In genomic region chr6:117169910-117170747, GRCm38 (mm10) we compare ENCODE assay signal across 8 mouse cellular contexts. TPM values are rescaled to one million over a fixed set of nuclear protein-coding genes. Genes with fewer than 3 reads are reported as not detected.
DNase-seq lines count a peak whose midpoint lies in the region; ATAC-seq and TF ChIP-seq lines count a peak whose summit lies in the region.

No protein-coding gene starts in this region.

- peak overlapping the region; percentile 56 for H3K4me3 ChIP-seq in left cerebral cortex, adult 2 months
- H3K4me3 ChIP-seq in forebrain, embryonic 12.5 days (replicated peaks) = peak overlapping the region; percentile 53
- peak overlapping the region; percentile 79 for H3K4me3 ChIP-seq in limb, embryonic 10.5 days
- peak overlapping the region; percentile 46 for H3K4me3 ChIP-seq in neural tube, embryonic 14.5 days (ENCODE audit: low read depth, low read length)

- WGBS in forebrain, embryonic 12.5 days = 21% methylated on average over 10 of the region's 10 CpGs
- WGBS in limb, embryonic 10.5 days = 32% methylated on average over 10 of the region's 10 CpGs
- WGBS in neural tube, embryonic 14.5 days = 26% methylated on average over 10 of the region's 10 CpGs

- intact Hi-C loops in left cerebral cortex, adult 2 months (cut with DNase I) = loop anchor here (5.0 to 10.0 kb wide), 5 partner anchors 255 to 587 kb away; partner anchors contain the start of gene Depp1

- no peak for TF ChIP-seq CTCF in left cerebral cortex, adult 2 months (IDR thresholded peaks at IDR 0.05)

- no peak for DNase-seq in left cerebral cortex, adult 2 months (ENCODE audit: extremely low spot score in 1 of 2, low spot score in 2 of 2)
- DNase-seq in left cerebral cortex, adult 11 months (ENCODE audit: low spot score) = no peak
- DNase-seq in limb, embryonic 10.5 days (ENCODE audit: low spot score) = no peak
- no peak for DNase-seq in B cell, adult 2 months
- DNase-seq in cerebellum, adult 9-11 months = no peak
- no peak for DNase-seq in c-Kit-positive CD71-positive TER-119-positive erythroid progenitor cells, embryonic 14.5 days (ENCODE audit: low spot score)

- no peak for ATAC-seq in forebrain, embryonic 12.5 days (ENCODE audit: low FRiP score)
- ATAC-seq in neural tube, embryonic 14.5 days (ENCODE audit: low read depth) = no peak

- H3K9ac ChIP-seq in forebrain, embryonic 12.5 days = no peak overlapping the region
- no peak overlapping the region for H3K9ac ChIP-seq in neural tube, embryonic 14.5 days (replicated peaks; ENCODE audit: low read depth, low read length)

- peaks cover 28% of the 10 kb centered on the region for H3K4me1 ChIP-seq in forebrain, embryonic 12.5 days
- peaks cover 73% of the 10 kb centered on the region for H3K4me1 ChIP-seq in limb, embryonic 10.5 days
- peaks cover 17% of the 10 kb centered on the region for H3K4me1 ChIP-seq in neural tube, embryonic 14.5 days (ENCODE audit: control insufficient read depth, insufficient read depth, low read length)

- peaks cover 79% of the 10 kb centered on the region for H3K27me3 ChIP-seq in forebrain, embryonic 12.5 days
- peaks cover 75% of the 10 kb centered on the region for H3K27me3 ChIP-seq in limb, embryonic 10.5 days (ENCODE audit: low read depth, poor library complexity, severe bottlenecking)
- H3K27me3 ChIP-seq in neural tube, embryonic 14.5 days (ENCODE audit: control insufficient read depth, insufficient read depth, low read length) = peaks cover 39% of the 10 kb centered on the region

- H3K36me3 ChIP-seq in forebrain, embryonic 12.5 days (replicated peaks) = no peaks in the 10 kb centered on the region
- peaks cover 36% of the 10 kb centered on the region for H3K36me3 ChIP-seq in limb, embryonic 10.5 days
- no peaks in the 10 kb centered on the region for H3K36me3 ChIP-seq in neural tube, embryonic 14.5 days (ENCODE audit: control insufficient read depth, insufficient read depth, low read length)

- no peaks in the 10 kb centered on the region for H3K9me3 ChIP-seq in forebrain, embryonic 12.5 days
- no peaks in the 10 kb centered on the region for H3K9me3 ChIP-seq in limb, embryonic 10.5 days (replicated peaks)
- no peaks in the 10 kb centered on the region for H3K9me3 ChIP-seq in neural tube, embryonic 14.5 days (ENCODE audit: control insufficient read depth, low read length)

- H3K4me2 ChIP-seq in forebrain, embryonic 12.5 days = peak overlapping the region; percentile 94
- H3K4me2 ChIP-seq in neural tube, embryonic 14.5 days (ENCODE audit: low read depth, low read length) = peak overlapping the region; percentile 85

- no peak overlapping the region for H3K27ac ChIP-seq in left cerebral cortex, adult 2 months
- no peak overlapping the region for H3K27ac ChIP-seq in forebrain, embryonic 12.5 days
- H3K27ac ChIP-seq in limb, embryonic 10.5 days = peak overlapping the region; percentile 91
- H3K27ac ChIP-seq in neural tube, embryonic 14.5 days (ENCODE audit: low read depth, low read length) = no peak overlapping the region

RNA-seq across cellular contexts. Expression of gene Cxcl12, which starts 1.8 kb away (rescaled TPM):
- total RNA-seq in left cerebral cortex, adult 2 months (2021) = 10 to 100 TPM; 43.4 to 45.8 TPM
- polyA plus RNA-seq in forebrain, embryonic 12.5 days (2016; fragmentation: Nextera tagmentation; extraction: Ambion mirVana) = 56.4 and 63.4 TPM in 2 replicates
- 44.7 and 74.6 TPM in 2 replicates for polyA plus RNA-seq in limb, embryonic 10.5 days (2016; fragmentation: Nextera tagmentation; extraction: Ambion mirVana)
- 6.0 and 42.0 TPM in 2 replicates for polyA plus RNA-seq in neural tube, embryonic 14.5 days (2014; fragmentation: Nextera tagmentation; extraction: Ambion mirVana)
